Mouse (Mus musculus) layer of hippocampus, adult 9-11 months (tissue): ENCODE measurements at regions not wholly inside any gene's neighbourhood (a gene's known extent, or its start where the extent isn't known, plus 50 kb on each side); places are given as distances from the start of the nearest gene placed in this dataset.
"Not testable (repeated sequence)": the region's sequence is repeated elsewhere in the genome, so short reads cannot be mapped to it uniquely, and the experiment has no call there.

Experiments
- DNase-seq: peaks from one replicate; pipeline ENCODE4 v3.0.0; 2022

DNA sequence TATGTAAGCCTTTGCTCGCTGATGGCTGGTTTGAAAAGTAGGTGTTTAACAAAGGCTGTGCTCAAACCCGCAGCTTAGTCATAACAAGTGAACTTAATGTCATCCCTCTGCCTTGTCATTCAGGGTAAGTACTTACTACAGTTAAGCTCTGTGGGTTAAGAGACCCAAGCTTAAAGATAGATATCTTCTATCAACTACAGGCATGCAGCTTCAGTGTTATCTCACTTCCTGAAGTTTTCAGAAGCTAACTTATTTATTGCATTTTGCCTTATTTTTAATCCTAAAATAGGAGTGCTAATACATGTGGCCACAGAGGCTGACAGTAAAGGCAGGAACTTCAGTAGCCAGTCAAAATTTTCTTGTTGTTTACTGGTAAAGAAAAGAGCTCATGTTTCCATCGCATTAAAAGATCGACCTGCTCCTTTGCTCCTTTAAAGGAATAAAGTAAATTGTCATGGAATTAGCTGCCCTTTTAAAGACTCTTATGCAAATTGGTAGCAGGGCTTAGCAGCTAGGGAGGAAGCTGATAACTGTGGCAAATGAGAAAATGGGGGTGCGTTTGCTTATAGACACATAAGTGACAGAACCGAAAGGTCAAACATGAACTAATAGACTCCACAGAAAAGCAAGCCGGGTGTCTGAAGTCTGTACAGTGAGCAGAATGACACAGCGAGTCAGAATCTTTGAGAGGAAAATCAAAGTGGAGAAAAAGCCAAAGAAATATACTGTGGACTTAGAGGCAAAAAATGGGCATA is 55.9 kb upstream of the Inpp4b start:
- DNase-seq = no peak

DNA sequence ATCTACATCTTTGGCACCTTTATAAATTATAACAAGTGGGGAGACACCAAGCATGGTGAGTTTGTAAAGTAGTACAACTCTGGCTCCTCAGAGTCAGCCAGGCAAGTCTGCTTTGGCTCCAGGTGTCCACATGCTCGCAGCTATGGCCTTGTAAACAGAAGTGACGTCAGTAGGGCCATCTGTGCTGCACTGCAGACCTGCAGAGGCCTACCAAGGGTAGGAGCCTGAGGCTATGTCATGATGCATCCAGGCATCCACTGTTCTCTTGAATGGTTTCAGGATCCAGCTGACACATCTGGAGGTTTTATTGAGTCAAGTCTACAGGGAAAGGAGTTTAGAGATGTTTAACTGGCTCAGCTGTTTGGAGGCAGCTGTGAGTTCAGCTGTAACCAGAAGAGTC is 82.3 kb upstream of the Inpp4b start:
- DNase-seq = no peak

DNA sequence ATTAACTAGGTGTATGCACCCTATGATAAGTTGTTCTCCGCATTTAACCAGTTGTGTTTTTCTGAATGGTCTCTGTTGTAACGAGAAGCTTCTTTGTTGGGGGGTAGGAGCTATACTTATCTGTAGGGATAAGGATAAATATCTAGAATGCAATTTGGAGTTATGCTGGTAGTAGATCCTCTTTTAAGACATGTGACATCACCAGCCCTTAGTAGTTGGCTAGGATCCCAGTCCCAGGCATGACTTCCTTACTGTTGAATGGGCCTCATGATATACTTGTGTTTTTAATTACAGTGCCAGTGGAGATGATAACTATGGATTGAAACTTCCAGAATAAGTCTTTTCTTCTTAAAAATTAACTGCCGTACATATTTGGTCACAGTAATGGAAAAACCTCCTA is 118.5 kb upstream of the Inpp4b start:
- DNase-seq = no peak

DNA sequence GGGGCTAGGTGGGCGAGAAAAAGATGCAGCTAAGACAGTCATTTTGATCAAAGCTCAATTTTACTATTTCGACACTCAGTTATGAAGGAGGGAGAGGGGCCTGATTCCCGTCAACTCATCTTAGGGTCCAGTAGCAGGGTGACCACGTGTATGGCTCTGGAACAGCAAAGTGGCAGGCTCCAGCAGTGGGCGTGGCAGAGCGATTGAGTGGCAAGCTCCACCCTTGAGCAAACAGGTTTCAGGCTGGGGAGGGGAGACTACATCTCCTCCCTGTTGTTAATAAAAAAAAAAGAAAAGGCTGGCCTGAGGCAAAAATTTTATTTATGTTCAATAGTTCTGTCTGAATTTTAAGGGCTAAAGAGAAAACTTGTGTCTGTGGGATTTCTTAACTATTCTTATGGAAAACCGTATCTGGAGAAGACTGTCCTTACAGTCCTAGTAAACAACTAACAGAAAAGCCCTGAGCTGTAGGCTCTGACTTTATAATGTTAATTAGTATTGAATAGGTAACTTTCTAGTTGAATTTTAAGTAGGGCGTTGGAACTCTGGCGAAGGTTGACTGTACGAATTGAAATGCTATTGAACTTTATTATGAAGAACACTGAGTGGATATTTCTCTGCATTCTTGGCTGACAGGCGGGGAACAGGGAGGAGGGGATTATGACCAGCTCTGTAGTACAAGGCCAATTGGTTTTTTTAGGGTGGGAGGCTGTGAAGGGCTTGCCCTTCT is 155.1 kb upstream of the Inpp4b start:
- DNase-seq = not testable (repeated sequence)

DNA sequence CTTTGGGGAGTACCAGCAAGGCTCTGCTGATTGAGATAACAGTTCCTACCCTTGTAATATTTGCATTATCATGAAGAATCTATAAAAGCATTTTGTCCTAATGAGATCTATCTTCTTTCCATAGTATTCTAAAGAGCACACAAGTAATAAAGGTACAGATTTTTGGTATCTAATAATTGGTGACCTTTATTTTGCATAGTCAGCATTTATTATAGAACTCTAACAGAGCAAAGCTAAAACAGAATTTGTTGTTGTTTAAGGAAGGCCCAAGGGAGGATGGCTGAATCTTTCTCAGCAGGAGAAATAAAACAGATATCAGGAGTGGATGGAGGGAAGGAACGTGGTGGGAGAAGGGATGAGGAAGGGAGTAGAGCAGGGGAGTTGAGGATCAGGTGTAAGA is 160.8 kb upstream of the Usp38 start:
- no peak for DNase-seq

DNA sequence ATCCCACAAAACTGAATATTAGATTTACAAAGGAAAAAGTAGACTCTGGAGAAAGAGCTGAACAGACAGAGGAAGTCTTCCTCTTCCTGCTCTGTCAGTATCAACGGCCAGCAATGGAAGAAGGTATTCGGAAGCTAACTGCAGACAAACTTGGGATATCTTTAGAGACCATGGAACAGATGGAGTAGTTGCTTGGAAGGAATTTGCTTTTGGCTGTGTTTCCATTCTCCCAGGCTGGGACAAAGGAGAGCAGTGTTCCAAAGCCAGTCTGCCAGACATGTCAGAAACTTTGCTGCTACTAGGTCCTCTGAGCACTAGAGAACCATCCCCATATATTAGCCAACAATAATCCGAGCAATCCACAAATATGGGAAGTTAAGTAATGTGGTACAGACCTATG is 132.5 kb upstream of the Usp38 start:
- DNase-seq = no peak

DNA sequence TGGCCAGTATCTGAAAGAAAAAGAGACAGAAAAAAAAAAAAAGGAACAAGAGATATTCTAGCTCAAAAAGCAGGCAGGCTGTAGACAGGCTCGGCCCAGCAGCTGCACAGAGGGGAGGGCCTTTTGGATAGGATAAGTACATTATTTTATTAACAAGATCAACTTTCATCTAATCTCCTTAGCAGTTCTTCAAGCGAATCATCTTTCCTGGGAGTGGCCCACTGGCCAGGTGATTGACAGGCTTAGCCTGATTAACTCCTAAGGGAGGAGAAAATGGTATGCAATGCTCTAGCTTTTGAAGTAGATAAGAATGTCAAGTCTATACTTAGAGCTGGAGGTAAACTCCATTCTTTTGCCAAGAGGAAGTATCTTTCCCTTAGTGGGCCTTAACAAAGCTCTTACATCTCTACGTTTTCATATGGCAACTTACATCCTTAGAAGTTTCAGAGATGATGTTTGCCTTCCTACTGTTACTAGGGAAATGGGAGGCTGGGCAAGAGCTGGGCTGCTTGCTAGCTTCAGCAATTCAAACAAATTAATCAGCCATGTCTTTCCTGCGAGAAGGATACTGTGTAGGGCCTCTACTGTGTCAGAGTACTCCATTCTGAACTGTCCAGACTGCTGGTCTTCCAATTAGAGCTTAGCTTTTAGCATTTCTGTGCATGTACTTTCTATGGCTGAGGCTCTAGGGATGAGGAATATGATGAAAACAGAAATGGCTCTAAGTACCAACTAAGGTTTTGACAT is 92.2 kb upstream of the Usp38 start:
- DNase-seq = no peak

DNA sequence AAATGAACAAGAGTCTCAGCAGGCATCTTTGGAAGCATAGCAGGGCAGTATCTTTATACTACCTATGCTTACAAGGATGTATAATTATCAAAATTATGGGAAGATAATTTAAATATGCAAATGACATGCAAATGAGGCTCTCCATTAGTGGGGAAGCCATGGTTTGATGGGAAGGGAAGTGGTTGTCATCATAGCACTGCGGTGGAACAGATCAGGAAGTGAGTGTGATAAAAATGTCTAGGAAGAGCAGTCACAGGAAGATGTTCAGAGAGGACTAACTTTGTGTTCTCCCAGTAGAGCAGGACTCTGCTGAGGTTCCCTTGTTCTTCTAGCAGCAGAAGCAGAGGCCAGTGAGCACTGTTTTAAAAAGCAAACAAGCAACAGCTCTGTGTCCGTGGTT is 84.2 kb upstream of the Usp38 start:
- no peak for DNase-seq

DNA sequence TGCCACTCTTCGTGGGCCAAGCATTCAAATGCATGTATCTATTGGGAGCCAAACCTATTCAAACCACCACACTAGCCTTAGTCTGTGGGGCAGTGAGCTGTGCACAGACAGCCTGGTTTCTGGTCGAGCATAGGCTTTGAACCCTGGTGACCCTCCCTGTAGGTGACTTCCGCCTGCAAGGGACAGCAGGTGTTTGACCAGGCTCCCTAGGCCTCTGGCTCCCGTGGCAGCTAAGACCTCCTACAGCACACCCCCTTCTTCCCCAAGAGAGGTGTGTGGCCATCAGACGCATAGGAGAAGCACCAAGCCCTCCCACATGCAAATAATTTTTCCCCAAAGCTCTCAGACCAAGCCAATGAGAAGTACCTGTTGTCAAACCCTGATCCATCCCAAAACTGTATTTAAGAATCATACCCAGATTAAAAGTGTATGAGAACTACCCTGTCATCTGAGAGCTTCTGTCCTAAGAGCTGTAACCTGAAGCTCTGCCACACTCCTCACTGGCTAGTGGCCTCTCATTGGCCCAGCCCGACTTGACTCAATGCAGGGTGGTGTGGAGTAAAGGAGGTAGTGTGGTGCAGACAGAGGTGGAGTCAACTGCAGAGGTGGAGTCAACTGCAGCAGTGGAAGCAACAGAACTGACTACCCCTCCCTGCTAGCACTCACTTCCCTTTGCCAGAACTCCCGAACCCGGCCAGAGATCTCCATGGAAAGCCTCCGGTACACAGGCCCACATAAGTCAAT is 82.5 kb upstream of the Usp38 start:
- DNase-seq = no peak

DNA sequence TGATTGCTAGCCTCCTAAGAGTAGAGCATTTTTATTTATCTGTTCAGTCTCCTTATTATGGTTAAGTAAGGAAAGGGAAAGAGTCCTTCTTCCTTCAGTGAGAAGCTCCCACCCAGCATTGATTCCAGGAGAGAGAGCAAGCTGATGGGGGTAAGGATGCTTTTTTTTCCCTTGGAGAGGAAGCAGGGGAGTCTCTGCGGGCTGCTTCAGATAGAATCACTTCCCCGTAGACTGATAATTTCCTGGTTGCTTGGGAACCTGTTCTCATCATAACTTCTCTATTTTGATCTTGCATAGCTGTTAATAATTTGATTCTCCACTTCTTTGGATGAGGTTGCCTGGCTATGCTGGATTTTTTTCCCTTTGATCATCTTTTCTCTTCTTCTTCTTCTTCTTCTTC is 80.5 kb upstream of the Usp38 start:
- DNase-seq = no peak

DNA sequence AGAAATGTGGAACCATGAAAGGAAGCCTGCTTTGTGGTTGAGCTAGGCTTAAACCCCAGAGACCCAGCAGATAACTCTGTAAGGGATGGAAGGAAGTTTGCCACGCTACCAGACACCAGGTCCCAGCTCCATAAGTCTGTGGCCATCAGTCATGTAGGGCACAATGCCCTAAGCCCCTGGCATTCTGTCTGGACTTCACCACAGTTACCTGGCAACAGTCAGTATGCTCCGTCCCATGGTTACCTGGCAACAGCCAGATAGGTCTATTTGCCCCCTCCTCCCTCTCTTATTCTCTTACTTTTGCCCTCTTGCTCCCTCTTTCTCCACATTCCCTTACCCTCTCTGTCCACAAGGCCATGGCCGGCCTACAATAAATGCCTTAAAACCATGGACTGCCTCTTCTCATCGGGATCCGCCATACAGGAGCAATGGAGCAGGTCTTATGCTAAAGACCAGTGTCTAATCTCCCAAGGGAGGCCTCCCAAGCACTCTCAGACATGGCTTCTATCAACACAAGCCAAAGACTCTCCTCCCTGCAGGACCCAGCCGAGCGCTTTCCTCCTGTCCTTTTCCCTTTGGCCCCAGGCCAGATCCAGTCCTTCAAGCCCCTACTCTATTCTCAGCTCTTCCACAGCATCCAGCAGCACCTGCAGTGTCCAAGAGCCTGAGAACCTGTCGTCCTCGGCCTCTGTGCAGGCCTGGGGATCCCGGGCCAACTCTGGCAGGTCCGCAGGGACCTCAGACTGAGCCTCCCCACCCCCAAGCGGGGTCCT is 66.3 kb upstream of the Usp38 start:
- DNase-seq = no peak

DNA sequence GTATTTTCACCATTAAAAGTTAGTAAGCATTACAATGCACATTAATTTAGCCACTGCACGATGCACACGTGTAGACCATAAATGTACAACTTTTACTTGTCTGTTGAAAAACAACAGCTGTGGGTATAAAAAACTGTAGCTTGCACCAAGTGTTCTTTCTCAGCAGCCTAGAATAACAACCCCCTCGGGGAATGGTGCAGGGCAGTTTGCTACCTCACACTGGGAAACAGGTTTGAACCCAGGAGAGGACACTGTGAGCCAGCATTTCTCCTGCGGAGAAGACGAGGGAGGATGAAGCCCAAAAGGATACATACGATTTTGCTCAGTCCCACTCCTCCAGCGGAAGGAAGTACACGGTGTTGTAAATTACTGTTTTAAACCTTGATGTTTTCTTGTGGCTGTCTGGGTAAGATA is 65.2 kb upstream of the Usp38 start:
- no peak for DNase-seq

DNA sequence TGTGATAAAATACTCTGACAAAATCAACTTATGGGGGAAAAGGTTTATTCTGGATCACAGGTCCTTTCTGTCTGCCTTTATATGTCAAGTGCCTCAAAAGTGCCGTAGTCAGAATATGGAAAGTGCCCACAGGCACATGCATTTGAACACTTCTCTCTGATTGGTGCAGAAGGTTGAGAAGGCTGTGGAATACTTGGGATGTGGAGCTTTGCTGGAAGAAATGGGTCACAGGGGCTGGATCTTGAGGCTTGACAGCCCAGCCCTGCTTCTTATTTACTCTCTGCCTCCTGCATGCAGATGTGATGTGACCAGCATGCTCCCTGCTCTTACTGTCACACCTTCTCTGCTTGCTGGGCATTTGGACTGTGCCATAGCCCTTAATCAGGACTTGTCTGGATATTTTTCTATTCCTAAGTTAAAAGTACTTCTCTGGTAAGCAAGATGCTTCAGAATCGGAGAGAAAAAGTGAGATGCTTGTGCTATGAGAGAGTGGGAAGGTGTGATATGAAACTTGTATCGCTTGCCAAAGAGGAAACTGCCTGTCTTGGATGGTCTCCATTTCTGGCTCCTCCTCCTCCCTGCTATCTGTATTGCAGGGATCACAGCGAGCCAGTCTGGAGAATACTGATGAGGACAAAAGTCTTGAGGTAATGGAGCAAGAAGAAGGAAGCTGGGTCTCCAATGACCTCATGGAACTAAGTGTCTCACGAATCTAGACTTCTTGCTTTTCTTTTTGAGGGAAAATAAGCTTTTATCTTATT is 54.5 kb upstream of the Usp38 start:
- peak; percentile 21 for DNase-seq

DNA sequence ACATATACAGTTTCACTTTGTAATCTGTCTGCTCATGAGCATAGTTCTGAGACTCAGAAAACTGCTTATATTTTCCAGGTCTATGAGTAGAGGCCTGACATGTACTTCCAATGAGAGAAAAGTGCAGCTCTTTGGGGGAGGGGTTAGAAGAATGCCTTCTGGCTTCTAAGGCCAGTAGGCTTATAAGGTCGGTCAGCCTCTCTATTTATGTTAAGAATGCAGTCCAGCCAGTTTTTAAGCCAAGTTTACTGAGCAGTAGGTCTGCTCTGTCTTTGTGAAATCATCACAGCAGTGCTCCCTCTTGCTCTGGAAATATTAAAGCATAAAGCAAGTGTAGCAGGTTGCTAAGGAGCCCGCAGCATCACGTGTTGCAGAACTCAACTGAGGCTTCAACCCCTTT is 53.8 kb upstream of the Usp38 start:
- DNase-seq = no peak

DNA sequence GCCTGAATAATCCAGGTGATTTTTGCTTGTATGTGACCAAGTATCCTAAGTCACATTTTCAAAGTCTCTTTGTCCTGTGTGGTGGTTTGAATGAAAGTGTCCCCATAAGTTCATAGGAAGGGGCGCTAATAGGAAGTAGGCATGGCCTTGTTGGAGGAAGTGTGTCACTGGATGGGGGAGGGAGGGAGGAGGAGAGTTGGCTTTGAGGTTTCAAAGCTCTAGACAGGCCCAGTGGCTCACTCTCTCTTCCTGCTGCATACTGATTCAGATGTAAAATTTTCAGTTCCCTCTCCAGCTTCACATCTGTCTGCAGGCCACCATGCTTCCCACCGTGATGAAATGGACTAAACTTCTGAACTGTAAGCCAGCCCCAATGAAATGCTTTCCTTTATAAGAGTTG is 52.0 kb upstream of the Usp38 start:
- DNase-seq = no peak
